Mouse (Mus musculus) ovary, postnatal 36 days (tissue): ENCODE results near the gene Polr3h.

Experiments
- DNase-seq: peaks from one replicate; pipeline ENCODE4 v3.0.0; 2022; ENCODE audit warnings: low spot score, mixed read lengths

The Polr3h gene

GRCm38 (mm10) chr15:81846755-81847154 is 79.3 kb downstream of the Polr3h start:
- no peak for DNase-seq

- no peak for DNase-seq
Observed at GRCm38 (mm10) chr15:81845724-81846123, 80.3 kb downstream of the Polr3h start.

GRCm38 (mm10) chr15:81845033-81845625 is 80.9 kb downstream of the Polr3h start:
- no peak for DNase-seq

DNA sequence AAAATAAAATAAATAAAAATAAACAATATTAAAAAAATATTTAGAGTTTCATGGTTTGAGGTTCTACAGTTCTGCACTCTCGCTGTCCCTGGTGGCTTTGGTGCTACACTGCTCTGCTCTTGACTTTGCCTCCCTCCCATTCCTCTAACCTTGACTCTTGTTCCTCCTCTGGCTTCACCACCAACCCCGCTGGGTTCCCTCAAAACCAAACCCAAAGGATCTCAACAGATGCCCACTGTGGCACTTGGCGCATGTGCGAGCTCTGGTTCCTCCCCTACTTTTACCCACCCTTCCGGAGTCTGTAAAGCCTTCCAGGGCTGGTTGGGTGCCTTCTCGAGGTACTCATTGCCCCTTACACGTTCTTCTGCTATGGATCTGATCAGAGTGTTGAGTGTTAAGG is 83.8 kb downstream of the Polr3h start:
- no peak for DNase-seq

GRCm38 (mm10) chr15:81840306-81840705 is 85.7 kb downstream of the Polr3h start:
- no peak for DNase-seq

DNA sequence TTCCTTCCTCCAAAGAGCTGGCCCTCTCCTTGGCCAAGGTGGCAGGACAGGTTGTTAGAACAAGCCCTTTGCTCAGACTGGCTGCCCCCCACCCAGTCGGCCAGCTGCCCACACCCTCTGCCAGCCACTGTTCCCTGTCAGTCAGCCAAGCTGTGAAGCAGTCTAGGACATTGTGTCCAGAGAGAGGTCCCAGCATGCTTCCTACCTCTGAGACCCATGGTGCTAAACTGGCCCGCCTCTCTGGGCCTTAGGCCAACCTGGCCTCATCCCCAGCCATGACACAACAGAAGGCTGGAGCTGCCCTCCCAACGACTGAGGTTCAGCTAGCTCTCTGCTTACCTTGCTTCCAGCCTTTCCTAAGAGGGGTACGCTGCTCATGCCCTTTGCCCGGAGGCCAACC is 86.4 kb downstream of the Polr3h start:
- peak; percentile 76 for DNase-seq

GRCm38 (mm10) chr15:81838554-81839235 is 87.3 kb downstream of the Polr3h start:
- no peak for DNase-seq
